Mouse (Mus musculus): ENCODE measurements at regions not wholly inside any gene's neighbourhood (a gene's known extent, or its start where the extent isn't known, plus 50 kb on each side); places are given as distances from the start of the nearest gene placed in this dataset.

- TF ChIP-seq CHD2 (IDR thresholded peaks at IDR 0.05; ENCODE audit: low read depth, low read length), result no peak
- H3K36me3 ChIP-seq (ENCODE audit: control insufficient read depth, insufficient read depth, low read length, poor library complexity, severe bottlenecking), result no peaks in the 10 kb centered on the region
- no peaks in the 10 kb centered on the region for H3K9me3 ChIP-seq (ENCODE audit: control insufficient read depth, insufficient read depth, low read depth, low read length)
- no peaks in the 10 kb centered on the region for H3K4me1 ChIP-seq (ENCODE audit: control insufficient read depth in 2 of 2, insufficient read depth in 2 of 2, low read length in 2 of 2, poor library complexity in 1 of 2)
- DNase-seq (ENCODE audit: low read depth, low spot score), result peak; percentile 64
- H3K27ac ChIP-seq (ENCODE audit: insufficient read depth, low read depth, low read length, poor library complexity, severe bottlenecking), result no peak overlapping the region
- H3K4me3 ChIP-seq (ENCODE audit: insufficient read depth in 1 of 2, low read depth in 1 of 2, low read length in 2 of 2, poor library complexity in 1 of 2, severe bottlenecking in 1 of 2), result no peak overlapping the region
- in situ Hi-C loops (cut with MboI; ENCODE audit: low sequenced_read_pairs in 2 of 2, unreplicated experiment in 2 of 2), result no loop called here
- no peak overlapping the region for H3K9ac ChIP-seq (ENCODE audit: insufficient read depth, low read depth, low read length, poor library complexity, severe bottlenecking)
Measured at GRCm38 (mm10) chr2:9535141-9535658, 345.9 kb upstream of the 4930412O13Rik start.

GRCm38 (mm10) chr2:9547771-9548590, 333.1 kb upstream of the 4930412O13Rik start:
- no peak overlapping the region for H3K27ac ChIP-seq (ENCODE audit: insufficient read depth, low read depth, low read length, poor library complexity, severe bottlenecking)
- in situ Hi-C loops (cut with MboI; ENCODE audit: low sequenced_read_pairs in 2 of 2, unreplicated experiment in 2 of 2), result no loop called here
- H3K9ac ChIP-seq (ENCODE audit: insufficient read depth, low read depth, low read length, poor library complexity, severe bottlenecking), result no peak overlapping the region
- no peaks in the 10 kb centered on the region for H3K36me3 ChIP-seq (ENCODE audit: control insufficient read depth, insufficient read depth, low read length, poor library complexity, severe bottlenecking)
- H3K4me3 ChIP-seq (ENCODE audit: insufficient read depth in 1 of 2, low read depth in 1 of 2, low read length in 2 of 2, poor library complexity in 1 of 2, severe bottlenecking in 1 of 2), result no peak overlapping the region
- no peak for TF ChIP-seq ZC3H11A (IDR thresholded peaks at IDR 0.05; ENCODE audit: borderline replicate concordance, low read depth, low read length)
- TF ChIP-seq HCFC1 (IDR thresholded peaks at IDR 0.05; ENCODE audit: borderline replicate concordance, insufficient read depth, low read length), result no peak
- TF ChIP-seq CHD2 (IDR thresholded peaks at IDR 0.05; ENCODE audit: low read depth, low read length), result no peak
- no peak for TF ChIP-seq MAFK (IDR thresholded peaks at IDR 0.05; ENCODE audit: insufficient read depth, low read depth, low read length)
- H3K9me3 ChIP-seq (ENCODE audit: control insufficient read depth, insufficient read depth, low read depth, low read length), result no peaks in the 10 kb centered on the region
- DNase-seq (ENCODE audit: low read depth, low spot score), result no peak
- peaks cover 0 to 6% of the 10 kb centered on the region in 2 experiments; a peak in 2 of 4 replicates for H3K4me1 ChIP-seq (ENCODE audit: control insufficient read depth in 2 of 2, insufficient read depth in 2 of 2, low read length in 2 of 2, poor library complexity in 1 of 2)

- Histone ChIP-seq H3K36me3 (ENCODE audit: control insufficient read depth, insufficient read depth, low read length, poor library complexity, severe bottlenecking) (no peaks in the 10 kb centered on the region), H3K9ac (ENCODE audit: insufficient read depth, low read depth, low read length, poor library complexity, severe bottlenecking) (no peak overlapping the region), H3K4me1 (ENCODE audit: control insufficient read depth in 2 of 2, insufficient read depth in 2 of 2, low read length in 2 of 2, poor library complexity in 1 of 2) (no peaks in the 10 kb centered on the region), H3K4me3 (ENCODE audit: insufficient read depth in 1 of 2, low read depth in 1 of 2, low read length in 2 of 2, poor library complexity in 1 of 2, severe bottlenecking in 1 of 2) (no peak overlapping the region), H3K9me3 (ENCODE audit: control insufficient read depth, insufficient read depth, low read depth, low read length) (no peaks in the 10 kb centered on the region), H3K27ac (ENCODE audit: insufficient read depth, low read depth, low read length, poor library complexity, severe bottlenecking) (no peak overlapping the region)
- no peak for TF ChIP-seq ZNF384 (IDR thresholded peaks at IDR 0.05; ENCODE audit: low read depth, low read length)
- no peak for TF ChIP-seq HCFC1 (IDR thresholded peaks at IDR 0.05; ENCODE audit: borderline replicate concordance, insufficient read depth, low read length)
- no peak for TF ChIP-seq ZC3H11A (IDR thresholded peaks at IDR 0.05; ENCODE audit: borderline replicate concordance, low read depth, low read length)
- no peak for TF ChIP-seq MAFK (IDR thresholded peaks at IDR 0.05; ENCODE audit: insufficient read depth, low read depth, low read length)
- no peak for TF ChIP-seq CHD2 (IDR thresholded peaks at IDR 0.05; ENCODE audit: low read depth, low read length)
- DNase-seq (ENCODE audit: low read depth, low spot score), result no peak
- in situ Hi-C loops (cut with MboI; ENCODE audit: low sequenced_read_pairs in 2 of 2, unreplicated experiment in 2 of 2), result no loop called here
Measured at GRCm38 (mm10) chr2:9553313-9553712, 327.7 kb upstream of the 4930412O13Rik start.

GRCm38 (mm10) chr2:9564487-9565043, 316.5 kb upstream of the 4930412O13Rik start:
- Histone ChIP-seq H3K9me3 (ENCODE audit: control insufficient read depth, insufficient read depth, low read depth, low read length) (no peaks in the 10 kb centered on the region), H3K4me3 (ENCODE audit: insufficient read depth in 1 of 2, low read depth in 1 of 2, low read length in 2 of 2, poor library complexity in 1 of 2, severe bottlenecking in 1 of 2) (no peak overlapping the region), H3K36me3 (ENCODE audit: control insufficient read depth, insufficient read depth, low read length, poor library complexity, severe bottlenecking) (no peaks in the 10 kb centered on the region), H3K4me1 (ENCODE audit: control insufficient read depth in 2 of 2, insufficient read depth in 2 of 2, low read length in 2 of 2, poor library complexity in 1 of 2) (no peaks in the 10 kb centered on the region), H3K27ac (ENCODE audit: insufficient read depth, low read depth, low read length, poor library complexity, severe bottlenecking) (no peak overlapping the region), H3K9ac (ENCODE audit: insufficient read depth, low read depth, low read length, poor library complexity, severe bottlenecking) (no peak overlapping the region)
- DNase-seq (ENCODE audit: low read depth, low spot score), result no peak
- no peak for TF ChIP-seq ZC3H11A (IDR thresholded peaks at IDR 0.05; ENCODE audit: borderline replicate concordance, low read depth, low read length)
- no peak for TF ChIP-seq CHD2 (IDR thresholded peaks at IDR 0.05; ENCODE audit: low read depth, low read length)
- no peak for TF ChIP-seq MAFK (IDR thresholded peaks at IDR 0.05; ENCODE audit: insufficient read depth, low read depth, low read length)
- no peak for TF ChIP-seq HCFC1 (IDR thresholded peaks at IDR 0.05; ENCODE audit: borderline replicate concordance, insufficient read depth, low read length)
- TF ChIP-seq ZNF384 (IDR thresholded peaks at IDR 0.05; ENCODE audit: low read depth, low read length), result no peak
- in situ Hi-C loops (cut with MboI; ENCODE audit: low sequenced_read_pairs in 2 of 2, unreplicated experiment in 2 of 2), result no loop called here
